Mouse (Mus musculus): ENCODE data around the gene Dgki. TPM values are rescaled to one million over a fixed set of nuclear protein-coding genes. Genes with fewer than 3 reads are reported as not detected.
A peak's percentile ranks its signal among the peaks of the same experiment; 100 is the strongest.

Gene Dgki
- polyA plus RNA-seq, 1 experiment from 2014 or later = 1.0 TPM

GRCm38 (mm10) chr6:37097356-37098155 lies 202.4 kb downstream of the Dgki start:
- H3K9ac ChIP-seq (ENCODE audit: low read depth, low read length) = no peak overlapping the region
- ATAC-seq (ENCODE audit: low read depth) = peak; percentile 88
- no peak overlapping the region for H3K4me3 ChIP-seq (ENCODE audit: low read depth, low read length)
- H3K27me3 ChIP-seq (replicated peaks; ENCODE audit: control insufficient read depth, insufficient read depth, low read length) = no peaks in the 10 kb centered on the region
- 43% methylated on average over 18 of the region's 18 CpGs for WGBS
- DNase-seq (ENCODE audit: low spot score) = peak; percentile 97
- peak overlapping the region; percentile 36 for H3K4me2 ChIP-seq (ENCODE audit: low read depth, low read length)
- H3K36me3 ChIP-seq (ENCODE audit: control insufficient read depth, insufficient read depth, low read length) = no peaks in the 10 kb centered on the region
- H3K27ac ChIP-seq (replicated peaks; ENCODE audit: low read depth, low read length) = peak overlapping the region; percentile 22
- 0 out of 2 replicates have a peak, but pooled peaks cover 4% of the 10 kb centered on the region for H3K4me1 ChIP-seq (ENCODE audit: control insufficient read depth, insufficient read depth, low read length)
- H3K9me3 ChIP-seq (ENCODE audit: control insufficient read depth, low read length) = no peaks in the 10 kb centered on the region

GRCm38 (mm10) chr6:37096840-37097305 lies 203.1 kb downstream of the Dgki start:
- Histone ChIP-seq H3K27ac (replicated peaks; ENCODE audit: low read depth, low read length) (peak overlapping the region; percentile 22; the same call in 1 of the 2 replicates), H3K4me2 (ENCODE audit: low read depth, low read length) (peak overlapping the region; percentile 36), H3K9me3 (ENCODE audit: control insufficient read depth, low read length) (no peaks in the 10 kb centered on the region), H3K27me3 (replicated peaks; ENCODE audit: control insufficient read depth, insufficient read depth, low read length) (no peaks in the 10 kb centered on the region), H3K36me3 (ENCODE audit: control insufficient read depth, insufficient read depth, low read length) (no peaks in the 10 kb centered on the region), H3K4me3 (ENCODE audit: low read depth, low read length) (no peak overlapping the region; the same call in 1 of the 2 replicates), H3K4me1 (ENCODE audit: control insufficient read depth, insufficient read depth, low read length) (0 out of 2 replicates have a peak, but pooled peaks cover 4% of the 10 kb centered on the region), H3K9ac (ENCODE audit: low read depth, low read length) (no peak overlapping the region)
- DNase-seq (ENCODE audit: low spot score) (peak; percentile 83), ATAC-seq (ENCODE audit: low read depth) (peak; percentile 73)
- 31% methylated on average over 12 of the region's 12 CpGs for WGBS

GRCm38 (mm10) chr6:37089148-37090111 lies 210.6 kb downstream of the Dgki start:
- H3K27me3 ChIP-seq (replicated peaks; ENCODE audit: control insufficient read depth, insufficient read depth, low read length) = no peaks in the 10 kb centered on the region
- H3K36me3 ChIP-seq (ENCODE audit: control insufficient read depth, insufficient read depth, low read length) = no peaks in the 10 kb centered on the region
- ATAC-seq (ENCODE audit: low read depth) = peak; percentile 26; the same call in 1 of the 2 replicates
- 49% methylated on average over 8 of the region's 8 CpGs for WGBS
- 0 out of 2 replicates have a peak, but pooled peaks cover 3% of the 10 kb centered on the region for H3K4me1 ChIP-seq (ENCODE audit: control insufficient read depth, insufficient read depth, low read length)
- H3K9ac ChIP-seq (ENCODE audit: low read depth, low read length) = no peak overlapping the region
- no peaks in the 10 kb centered on the region for H3K9me3 ChIP-seq (ENCODE audit: control insufficient read depth, low read length)
- H3K4me2 ChIP-seq (ENCODE audit: low read depth, low read length) = no peak overlapping the region
- no peak overlapping the region for H3K27ac ChIP-seq (replicated peaks; ENCODE audit: low read depth, low read length)
- no peak overlapping the region for H3K4me3 ChIP-seq (ENCODE audit: low read depth, low read length)
- no peak for DNase-seq (ENCODE audit: low spot score)

- H3K27me3 ChIP-seq (replicated peaks; ENCODE audit: control insufficient read depth, insufficient read depth, low read length) = no peaks in the 10 kb centered on the region
- no peak overlapping the region for H3K4me3 ChIP-seq (ENCODE audit: low read depth, low read length)
- H3K9me3 ChIP-seq (ENCODE audit: control insufficient read depth, low read length) = no peaks in the 10 kb centered on the region
- WGBS = 82% methylated on average over 3 of the region's 3 CpGs
- no peak overlapping the region for H3K9ac ChIP-seq (ENCODE audit: low read depth, low read length)
- H3K36me3 ChIP-seq (ENCODE audit: control insufficient read depth, insufficient read depth, low read length) = no peaks in the 10 kb centered on the region
- ATAC-seq (ENCODE audit: low read depth) (no peak), DNase-seq (ENCODE audit: low spot score) (no peak)
- no peak overlapping the region for H3K4me2 ChIP-seq (ENCODE audit: low read depth, low read length)
- H3K4me1 ChIP-seq (ENCODE audit: control insufficient read depth, insufficient read depth, low read length) = no peaks in the 10 kb centered on the region
- H3K27ac ChIP-seq (replicated peaks; ENCODE audit: low read depth, low read length) = no peak overlapping the region
These were observed 217.0 kb downstream of the Dgki start for GRCm38 (mm10) chr6:37082990-37083389.

GRCm38 (mm10) chr6:37072401-37073016 lies 227.5 kb downstream of the Dgki start:
- Histone ChIP-seq H3K9me3 (ENCODE audit: control insufficient read depth, low read length) (no peaks in the 10 kb centered on the region), H3K36me3 (ENCODE audit: control insufficient read depth, insufficient read depth, low read length) (no peaks in the 10 kb centered on the region), H3K9ac (ENCODE audit: low read depth, low read length) (no peak overlapping the region), H3K27ac (replicated peaks; ENCODE audit: low read depth, low read length) (no peak overlapping the region), H3K4me3 (ENCODE audit: low read depth, low read length) (no peak overlapping the region), H3K4me2 (ENCODE audit: low read depth, low read length) (no peak overlapping the region), H3K4me1 (ENCODE audit: control insufficient read depth, insufficient read depth, low read length) (no peaks in the 10 kb centered on the region), H3K27me3 (replicated peaks; ENCODE audit: control insufficient read depth, insufficient read depth, low read length) (no peaks in the 10 kb centered on the region)
- no peak for ATAC-seq (ENCODE audit: low read depth)
- peak; percentile 51 for DNase-seq (ENCODE audit: low spot score)
- WGBS = 40% methylated on average over 9 of the region's 9 CpGs

- Histone ChIP-seq H3K4me2 (ENCODE audit: low read depth, low read length) (no peak overlapping the region), H3K9ac (ENCODE audit: low read depth, low read length) (no peak overlapping the region), H3K4me3 (ENCODE audit: low read depth, low read length) (no peak overlapping the region), H3K27me3 (replicated peaks; ENCODE audit: control insufficient read depth, insufficient read depth, low read length) (no peaks in the 10 kb centered on the region), H3K36me3 (ENCODE audit: control insufficient read depth, insufficient read depth, low read length) (no peaks in the 10 kb centered on the region), H3K9me3 (ENCODE audit: control insufficient read depth, low read length) (no peaks in the 10 kb centered on the region), H3K4me1 (ENCODE audit: control insufficient read depth, insufficient read depth, low read length) (no peaks in the 10 kb centered on the region), H3K27ac (replicated peaks; ENCODE audit: low read depth, low read length) (no peak overlapping the region)
- ATAC-seq (ENCODE audit: low read depth) = no peak
- no peak for DNase-seq (ENCODE audit: low spot score)
- 71% methylated on average over 14 of the region's 14 CpGs for WGBS
These were observed 230.0 kb downstream of the Dgki start for GRCm38 (mm10) chr6:37069836-37070600.

- ATAC-seq (ENCODE audit: low read depth) (no peak), DNase-seq (ENCODE audit: low spot score) (no peak)
- Histone ChIP-seq H3K4me3 (ENCODE audit: low read depth, low read length) (no peak overlapping the region), H3K27me3 (replicated peaks; ENCODE audit: control insufficient read depth, insufficient read depth, low read length) (no peaks in the 10 kb centered on the region), H3K9me3 (ENCODE audit: control insufficient read depth, low read length) (no peaks in the 10 kb centered on the region), H3K27ac (replicated peaks; ENCODE audit: low read depth, low read length) (no peak overlapping the region), H3K9ac (ENCODE audit: low read depth, low read length) (no peak overlapping the region), H3K36me3 (ENCODE audit: control insufficient read depth, insufficient read depth, low read length) (no peaks in the 10 kb centered on the region), H3K4me2 (ENCODE audit: low read depth, low read length) (no peak overlapping the region), H3K4me1 (ENCODE audit: control insufficient read depth, insufficient read depth, low read length) (no peaks in the 10 kb centered on the region)
- 83% methylated on average over 6 of the region's 6 CpGs for WGBS
These were observed 231.2 kb downstream of the Dgki start for GRCm38 (mm10) chr6:37068737-37069136.
